Mouse (Mus musculus): ENCODE measurements around the gene Ikzf1. TPM values are rescaled to one million over a fixed set of nuclear protein-coding genes. Genes with fewer than 3 reads are reported as not detected.

Ikzf1 gene
- total RNA-seq, 2 experiments from 2014 or later, result 0.18 to 0.43 TPM

- no peak for DNase-seq (ENCODE audit: low spot score)
These were observed 34.9 kb downstream of the Ikzf1 start for GRCm38 (mm10) chr11:11719748-11720147.

- no peak for DNase-seq (ENCODE audit: low spot score)
These were observed 40.6 kb downstream of the Ikzf1 start for GRCm38 (mm10) chr11:11725252-11725875.

GRCm38 (mm10) chr11:11725876-11726525, 41.2 kb downstream of the Ikzf1 start:
- DNase-seq (ENCODE audit: low spot score), result no peak

GRCm38 (mm10) chr11:11726807-11727276, 42.0 kb downstream of the Ikzf1 start:
- no peak for DNase-seq (ENCODE audit: low spot score)

- DNase-seq (ENCODE audit: low spot score), result no peak
These were observed 43.2 kb downstream of the Ikzf1 start for GRCm38 (mm10) chr11:11727936-11728556.

- DNase-seq (ENCODE audit: low spot score), result no peak
These were observed 44.4 kb downstream of the Ikzf1 start for GRCm38 (mm10) chr11:11729216-11729615.

- DNase-seq (ENCODE audit: low spot score), result no peak
These were observed 45.3 kb downstream of the Ikzf1 start for GRCm38 (mm10) chr11:11730062-11730461.

- no peak for DNase-seq (ENCODE audit: low spot score)
These were observed 46.9 kb downstream of the Ikzf1 start for GRCm38 (mm10) chr11:11731727-11732126.

GRCm38 (mm10) chr11:11732972-11733770, 48.4 kb downstream of the Ikzf1 start:
- no peak for DNase-seq (ENCODE audit: low spot score)

- DNase-seq (ENCODE audit: low spot score), result no peak
These were observed 50.4 kb downstream of the Ikzf1 start for GRCm38 (mm10) chr11:11735155-11735554.

GRCm38 (mm10) chr11:11736948-11737347, 52.1 kb downstream of the Ikzf1 start:
- DNase-seq (ENCODE audit: low spot score), result no peak

GRCm38 (mm10) chr11:11737562-11737961, 52.8 kb downstream of the Ikzf1 start:
- no peak for DNase-seq (ENCODE audit: low spot score)

- no peak for DNase-seq (ENCODE audit: low spot score)
These were observed 54.3 kb downstream of the Ikzf1 start for GRCm38 (mm10) chr11:11739054-11739453.

GRCm38 (mm10) chr11:11740603-11741002, 55.8 kb downstream of the Ikzf1 start:
- no peak for DNase-seq (ENCODE audit: low spot score)

GRCm38 (mm10) chr11:11741574-11741973, 56.8 kb downstream of the Ikzf1 start:
- no peak for DNase-seq (ENCODE audit: low spot score)

- peak; percentile 3 for DNase-seq (ENCODE audit: low spot score)
These were observed 57.8 kb downstream of the Ikzf1 start for GRCm38 (mm10) chr11:11742626-11743025.

- no peak for DNase-seq (ENCODE audit: low spot score)
These were observed 59.4 kb downstream of the Ikzf1 start for GRCm38 (mm10) chr11:11744222-11744621.

GRCm38 (mm10) chr11:11751091-11751490, 66.3 kb downstream of the Ikzf1 start:
- DNase-seq (ENCODE audit: low spot score), result no peak

GRCm38 (mm10) chr11:11752859-11753258, 68.1 kb downstream of the Ikzf1 start:
- no peak for DNase-seq (ENCODE audit: low spot score)

- DNase-seq (ENCODE audit: low spot score), result no peak
These were observed 73.3 kb downstream of the Ikzf1 start for GRCm38 (mm10) chr11:11758121-11758520.

GRCm38 (mm10) chr11:11758883-11759282, 74.1 kb downstream of the Ikzf1 start:
- DNase-seq (ENCODE audit: low spot score), result no peak

GRCm38 (mm10) chr11:11763211-11763666, 78.4 kb downstream of the Ikzf1 start:
- DNase-seq (ENCODE audit: low spot score), result no peak

All from gastrocnemius, adult 18-20 months (tissue).